Mouse (Mus musculus) left cerebral cortex, adult 2 months (tissue): ENCODE data around the gene Togaram2. TPM values are rescaled to one million over a fixed set of nuclear protein-coding genes. Genes with fewer than 3 reads are reported as not detected.

Source experiments
- DNase-seq, 2 experiments: peaks; one replicate each; pipeline ENCODE4 v3.0.0; 2021 to 2022; ENCODE audit warnings: low spot score in 2 of 2, mixed read lengths in 1 of 2; ENCODE audit errors: extremely low spot score in 1 of 2
- H3K27ac ChIP-seq: fragments of 200-600 bp; 2 replicates; pipeline ENCODE4 v1.8.1; 2022
- H3K4me3 ChIP-seq: fragments of 200-600 bp; 2 replicates; pipeline ENCODE4 v1.8.1; 2022
- CTCF ChIP-seq: fragments of 200-600 bp; IDR thresholded peaks from 2 replicates; pipeline ENCODE4 v1.8.1; 2022; ENCODE audit warnings: antibody characterized with exemption, mild to moderate bottlenecking, moderate library complexity
- intact Hi-C: fragments of 180-260 bp; cut with DNase I; formaldehyde crosslinking; loops from one replicate; pipeline ENCODE4 v1.15.1; 2025
- total RNA-seq, 2 experiments: library from RNA; stranded (reverse); gene quantifications; 2 replicates each; pipeline ENCODE4 v1.2.3; 2021

Togaram2 gene
- total RNA-seq, 2 experiments from 2014 or later: 3.3 to 3.8 TPM

DNA sequence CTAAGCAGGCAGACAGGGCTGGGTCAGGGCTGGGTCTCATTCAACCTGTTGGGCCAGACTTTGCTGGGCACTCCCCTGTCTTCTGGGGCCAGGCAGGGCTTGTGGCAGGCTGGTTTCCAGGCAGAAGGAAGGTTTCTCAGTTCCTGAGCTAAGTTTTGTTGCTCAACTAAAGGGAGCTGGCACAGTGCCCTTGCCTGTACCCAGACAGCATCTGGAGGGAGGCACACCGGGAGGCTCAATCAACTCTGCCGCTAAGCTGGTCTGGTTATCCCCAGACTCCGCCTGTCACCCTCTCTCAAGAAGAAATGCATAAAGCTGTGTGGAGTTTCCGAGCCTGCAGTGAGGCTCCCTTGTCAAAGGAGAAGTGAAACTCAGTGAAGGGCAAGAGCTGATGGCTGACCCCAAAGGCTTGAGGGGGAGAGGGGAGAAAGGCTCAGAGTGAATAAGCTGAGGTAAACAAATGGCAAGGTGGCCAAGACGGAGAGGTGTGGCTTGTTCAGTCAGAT, 11.1 kb downstream of the Togaram2 start:
- H3K27ac ChIP-seq: no peak overlapping the region
- H3K4me3 ChIP-seq: no peak overlapping the region
- DNase-seq: peak in 1 of 2 experiments; percentile 36
- intact Hi-C loops: no loop called here
- TF ChIP-seq CTCF: no peak

- no peak overlapping the region for H3K27ac ChIP-seq
- no peak overlapping the region for H3K4me3 ChIP-seq
- no peak for DNase-seq
- TF ChIP-seq CTCF: no peak
- intact Hi-C loops: no loop called here
These were observed 14.4 kb downstream of the Togaram2 start for GRCm38 (mm10) chr17:71687436-71687835.

- no peak for TF ChIP-seq CTCF
- DNase-seq: no peak
- no peak overlapping the region for H3K27ac ChIP-seq
- intact Hi-C loops: no loop called here
- no peak overlapping the region for H3K4me3 ChIP-seq
These were observed 16.8 kb downstream of the Togaram2 start for GRCm38 (mm10) chr17:71689903-71690302.

- intact Hi-C loops: no loop called here
- no peak for TF ChIP-seq CTCF
- H3K4me3 ChIP-seq: no peak overlapping the region
- DNase-seq: peak; percentile 36 to 50
- H3K27ac ChIP-seq: peak overlapping the region; percentile 25; the same call in 1 of the 2 replicates
These were observed 18.4 kb downstream of the Togaram2 start for GRCm38 (mm10) chr17:71691361-71691875.

DNA sequence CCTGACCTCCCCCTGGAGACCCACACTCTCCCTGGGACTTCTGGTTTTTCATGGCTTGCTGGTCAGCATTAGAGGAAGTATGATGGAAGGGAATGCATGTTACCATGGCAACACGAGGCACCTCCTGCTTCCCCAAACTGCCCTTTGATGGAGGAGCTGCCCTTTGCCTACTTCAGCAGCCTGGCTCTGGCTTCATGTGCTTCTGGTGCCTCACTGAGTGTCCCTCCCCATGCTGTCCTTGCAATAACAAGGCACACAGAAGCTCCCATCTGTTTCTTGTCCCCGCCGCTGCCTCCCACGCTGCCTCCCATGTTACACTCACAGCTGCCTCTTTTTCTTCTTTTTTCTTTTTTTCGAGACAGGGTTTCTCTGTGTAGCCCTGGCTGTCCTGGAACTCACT, 20.3 kb downstream of the Togaram2 start:
- Histone ChIP-seq H3K27ac (peak overlapping the region; percentile 63), H3K4me3 (no peak overlapping the region)
- TF ChIP-seq CTCF: no peak
- intact Hi-C loops: loop anchor here (2.0 kb wide), 3 partner anchors 21 to 89 kb away; no protein-coding TSS in a partner anchor
- DNase-seq: peak; percentile 60 to 63

GRCm38 (mm10) chr17:71693780-71694179, 20.7 kb downstream of the Togaram2 start:
- no peak overlapping the region for H3K4me3 ChIP-seq
- intact Hi-C loops: loop anchor here (2.0 kb wide), 3 partner anchors 21 to 89 kb away; no protein-coding TSS in a partner anchor
- DNase-seq: no peak
- peak; percentile 35 for TF ChIP-seq CTCF
- H3K27ac ChIP-seq: peak overlapping the region; percentile 32; the same call in 1 of the 2 replicates

DNA sequence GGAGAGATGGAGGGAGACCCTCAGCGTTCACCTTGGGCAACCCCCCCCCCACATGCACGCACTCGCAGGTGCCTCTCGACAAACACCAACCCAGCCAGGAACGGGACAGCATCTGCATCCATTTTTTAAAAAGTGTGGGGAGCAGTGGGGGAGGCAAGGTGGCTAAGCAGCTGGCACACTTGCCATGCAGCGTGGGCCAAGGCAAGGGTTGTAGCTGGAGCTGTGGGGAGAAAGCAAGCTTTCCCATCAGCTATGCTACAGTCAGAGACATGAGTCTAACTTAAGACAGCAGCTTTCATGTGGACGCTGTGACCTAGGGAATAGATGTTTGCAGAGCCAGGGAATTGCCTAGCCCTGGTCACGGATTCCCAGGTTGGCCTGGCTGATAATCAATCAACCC, 22.1 kb downstream of the Togaram2 start:
- peak in 1 of 2 experiments; percentile 35 for DNase-seq
- H3K27ac ChIP-seq: no peak overlapping the region; the same call in 1 of the 2 replicates
- H3K4me3 ChIP-seq: no peak overlapping the region
- intact Hi-C loops: no loop called here
- TF ChIP-seq CTCF: no peak

- no peak for TF ChIP-seq CTCF
- no peak overlapping the region; the same call in 1 of the 2 replicates for H3K27ac ChIP-seq
- no peak for DNase-seq
- intact Hi-C loops: no loop called here
- no peak overlapping the region for H3K4me3 ChIP-seq
These were observed 22.8 kb downstream of the Togaram2 start for GRCm38 (mm10) chr17:71695716-71696315.

- Histone ChIP-seq H3K27ac (no peak overlapping the region), H3K4me3 (no peak overlapping the region)
- no peak for TF ChIP-seq CTCF
- no peak for DNase-seq
- intact Hi-C loops: no loop called here
These were observed 23.3 kb downstream of the Togaram2 start for GRCm38 (mm10) chr17:71696396-71696795.

- Histone ChIP-seq H3K4me3 (no peak overlapping the region), H3K27ac (no peak overlapping the region)
- no peak for TF ChIP-seq CTCF
- DNase-seq: no peak
- intact Hi-C loops: no loop called here
These were observed 25.0 kb downstream of the Togaram2 start for GRCm38 (mm10) chr17:71697896-71698618.

DNA sequence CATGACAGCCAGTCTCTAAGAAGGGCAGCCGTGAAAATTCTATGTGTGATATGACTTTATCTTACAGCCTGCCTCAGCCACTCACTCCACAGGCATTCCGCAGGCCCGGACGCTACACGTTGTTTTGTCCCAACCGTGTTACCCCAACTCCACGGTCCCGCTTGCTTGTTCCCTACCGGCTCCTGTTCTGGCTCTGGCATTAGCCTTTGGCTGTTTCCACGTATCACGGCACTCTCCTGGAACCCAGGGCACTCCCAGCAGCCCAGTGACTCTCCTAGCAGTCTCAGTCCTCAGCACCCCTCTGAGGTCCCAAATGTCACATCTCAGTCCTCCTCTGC, 25.5 kb downstream of the Togaram2 start:
- intact Hi-C loops: no loop called here
- no peak overlapping the region for H3K27ac ChIP-seq
- TF ChIP-seq CTCF: no peak
- DNase-seq: no peak
- no peak overlapping the region for H3K4me3 ChIP-seq

GRCm38 (mm10) chr17:71705113-71705512, 32.1 kb downstream of the Togaram2 start:
- Histone ChIP-seq H3K27ac (no peak overlapping the region), H3K4me3 (no peak overlapping the region)
- no peak for DNase-seq
- intact Hi-C loops: no loop called here
- TF ChIP-seq CTCF: no peak
